Mouse (Mus musculus) regulatory T cell (primary cell): Measurements from ENCODE around the gene Zfp60.

Experiments
- in situ Hi-C: fragments of 300-600 bp; cut with MboI, MseI; formaldehyde crosslinking; loops from one replicate; pipeline ENCODE4 v1.15.1; 2025; ENCODE audit warnings: high pct_unique_total_duplicates

The Zfp60 gene

DNA sequence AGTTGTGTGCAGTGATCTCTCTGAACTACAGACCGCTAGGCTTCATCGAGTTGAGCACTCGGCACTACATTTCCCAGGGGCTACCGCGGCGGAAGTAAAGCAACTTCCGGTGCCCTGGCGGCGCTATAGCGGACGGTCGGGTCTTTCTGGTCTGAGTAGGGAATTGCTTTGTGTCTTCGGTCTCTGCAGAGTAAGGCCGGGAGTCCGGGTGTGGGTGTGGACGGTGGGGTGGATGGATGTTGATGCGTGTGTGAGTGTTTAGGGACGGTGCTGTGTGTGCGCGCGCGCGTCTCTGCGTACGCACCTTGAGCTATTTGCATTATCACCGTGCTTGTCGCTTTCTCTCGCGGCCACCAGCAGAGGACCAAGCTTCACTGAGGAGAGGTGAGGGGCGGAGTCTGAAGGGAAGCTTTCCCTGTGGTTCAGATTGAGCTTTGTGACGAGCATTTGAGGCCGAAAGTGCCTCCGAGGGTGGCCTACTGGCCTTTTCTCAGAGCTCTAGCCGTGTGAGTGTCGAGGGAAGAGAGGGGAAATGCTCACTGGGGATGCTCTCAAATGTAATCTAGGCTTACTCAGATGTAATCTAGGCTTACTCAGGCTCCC lies at the start of gene Zfp60:
Gene Zfp60, plus strand, starts transcription at position 109 of the 603 bp plus-strand sequence.
- in situ Hi-C loops, result loop anchor here (5.0 kb wide), 1 partner anchor 39 kb away; no protein-coding TSS in a partner anchor

- in situ Hi-C loops, result no loop called here
Measured at GRCm38 (mm10) chr7:27683218-27683617, 48.0 kb upstream of the Zfp60 start.

GRCm38 (mm10) chr7:27685220-27685619 lies 46.0 kb upstream of the Zfp60 start:
- in situ Hi-C loops, result no loop called here

DNA sequence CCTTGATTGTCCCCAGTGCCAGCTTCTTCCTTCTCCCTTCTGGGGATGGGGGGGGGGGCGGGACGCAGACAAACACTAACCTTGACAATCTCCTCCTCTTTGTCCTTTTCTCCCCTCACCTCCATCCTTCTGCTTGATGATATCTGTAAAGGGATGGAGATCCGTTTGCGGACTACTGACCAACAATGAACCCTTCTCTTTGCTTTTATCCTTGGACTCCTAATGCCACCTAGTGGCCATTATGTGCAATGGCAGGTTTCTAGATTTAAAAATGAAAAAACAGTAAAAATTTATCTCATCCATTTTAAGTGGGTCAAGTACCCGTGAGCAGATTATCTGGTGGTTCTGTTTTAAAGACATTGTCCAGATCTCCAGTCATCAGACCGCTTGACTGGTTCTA lies 45.5 kb upstream of the Zfp60 start:
- in situ Hi-C loops, result no loop called here

GRCm38 (mm10) chr7:27687043-27687442 lies 44.1 kb upstream of the Zfp60 start:
- in situ Hi-C loops, result no loop called here

DNA sequence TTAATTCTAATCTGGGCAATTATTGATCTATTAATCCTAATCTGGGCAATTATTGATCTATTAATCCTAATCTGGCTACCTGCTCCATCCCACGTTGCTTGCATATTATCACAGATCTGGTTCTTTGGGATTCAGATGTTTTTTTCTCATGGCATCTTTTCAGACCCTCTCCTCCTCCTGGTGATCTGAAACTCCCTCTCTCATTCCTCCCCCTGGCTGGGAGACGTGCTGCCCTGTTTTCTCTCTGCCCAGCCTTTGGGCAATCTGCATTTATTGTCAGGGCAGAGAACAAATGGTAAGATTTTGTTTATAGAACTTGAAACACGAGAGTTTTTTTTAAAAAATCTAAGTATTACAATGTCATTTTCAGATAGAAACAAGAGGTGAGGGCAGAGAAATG lies 43.4 kb upstream of the Zfp60 start:
- in situ Hi-C loops, result no loop called here

DNA sequence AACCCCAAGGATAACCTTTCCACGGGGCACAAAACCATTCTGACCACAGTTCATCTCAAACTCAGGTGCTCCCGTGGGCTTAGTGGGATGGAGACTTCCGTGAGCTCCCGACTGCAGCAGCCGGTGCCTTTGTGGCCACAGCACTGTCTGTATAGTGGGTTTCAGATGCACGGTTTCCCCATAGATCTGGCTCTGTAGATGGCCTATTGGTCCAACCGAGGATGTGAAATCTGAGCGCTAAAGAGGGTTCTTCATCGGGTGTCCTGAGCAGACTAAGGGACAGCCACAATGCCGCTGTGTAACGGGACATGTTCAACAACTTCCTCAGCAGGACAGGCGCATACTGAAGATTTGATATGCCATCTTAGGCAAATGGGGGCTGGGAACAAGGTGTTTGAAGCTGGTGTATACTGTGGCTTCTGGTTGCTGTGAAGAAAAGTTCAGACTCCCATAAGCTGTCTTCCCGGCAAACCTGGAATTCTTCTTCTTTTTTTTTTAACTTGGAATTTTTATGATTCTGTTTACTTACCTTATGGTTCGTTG lies 42.9 kb upstream of the Zfp60 start:
- in situ Hi-C loops, result no loop called here

DNA sequence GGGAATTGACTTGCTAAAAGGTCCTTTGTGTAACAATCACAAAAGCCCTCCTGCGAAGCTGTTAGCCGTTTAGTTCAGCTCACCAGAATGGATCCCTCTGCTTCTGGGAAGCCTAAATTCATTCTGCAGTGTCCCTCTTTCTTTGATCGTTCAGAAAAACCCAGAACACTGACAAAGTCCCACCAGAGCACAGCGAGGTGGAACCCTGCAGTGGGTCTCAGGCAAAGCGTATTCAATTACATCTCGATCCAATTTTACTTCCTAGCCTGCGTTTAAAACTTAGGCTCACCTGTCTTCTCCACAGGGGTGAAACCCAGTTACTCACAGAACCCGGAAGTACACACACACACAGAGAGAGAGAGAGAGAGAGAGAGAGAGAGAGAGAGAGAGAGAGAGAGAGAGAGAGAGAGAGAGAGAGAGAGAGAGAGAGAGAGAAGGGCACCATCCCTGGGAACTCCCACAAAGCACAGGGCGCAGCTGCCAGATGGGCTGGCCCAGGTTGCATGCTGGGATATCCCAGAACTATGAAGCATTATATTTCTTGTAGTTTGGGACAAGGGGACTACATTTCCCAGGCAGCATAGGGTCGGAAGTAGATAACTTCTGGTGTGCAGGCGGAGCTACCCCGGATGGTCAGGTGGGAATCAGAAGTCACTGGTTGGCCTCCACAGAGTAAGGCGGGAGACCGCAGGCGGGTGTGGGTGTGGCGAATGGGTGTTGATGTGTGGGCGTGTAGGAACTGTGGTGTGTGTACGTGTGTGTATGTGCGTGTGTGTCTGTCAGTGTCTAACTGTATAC lies 42.2 kb upstream of the Zfp60 start, which contains the start of gene Zfp607b:
Gene Zfp607b, plus strand, starts transcription at position 526 of the 798 bp plus-strand sequence.
- in situ Hi-C loops, result no loop called here

- in situ Hi-C loops, result loop anchor here (5.0 kb wide), 1 partner anchor 41 kb away; the partner anchor contains the start of gene Zfp60
Measured at GRCm38 (mm10) chr7:27691076-27691475, 40.1 kb upstream of the Zfp60 start.

GRCm38 (mm10) chr7:27696711-27697110 lies 34.5 kb upstream of the Zfp60 start:
- in situ Hi-C loops, result no loop called here

- in situ Hi-C loops, result no loop called here
Measured at GRCm38 (mm10) chr7:27710402-27710801, 20.8 kb upstream of the Zfp60 start.

DNA sequence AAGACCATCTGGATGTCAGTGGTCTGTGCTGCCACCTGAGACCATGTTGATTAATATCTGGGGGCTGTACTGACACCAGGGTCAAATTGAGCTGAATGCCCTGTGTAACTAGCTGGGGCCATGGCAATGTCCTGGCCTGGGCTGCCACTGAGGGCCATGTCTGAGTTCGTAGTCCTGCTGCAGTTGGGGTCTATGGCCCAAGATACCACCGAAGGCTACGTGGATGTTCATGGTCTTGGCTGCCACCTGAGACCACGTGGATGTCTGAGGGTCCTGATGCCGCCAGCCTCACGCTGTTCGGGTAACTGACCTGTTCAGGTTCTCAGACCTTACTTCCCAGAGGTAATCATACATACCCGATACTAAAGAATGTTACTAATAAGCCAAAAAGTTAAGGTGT lies 9.2 kb upstream of the Zfp60 start:
- in situ Hi-C loops, result no loop called here

DNA sequence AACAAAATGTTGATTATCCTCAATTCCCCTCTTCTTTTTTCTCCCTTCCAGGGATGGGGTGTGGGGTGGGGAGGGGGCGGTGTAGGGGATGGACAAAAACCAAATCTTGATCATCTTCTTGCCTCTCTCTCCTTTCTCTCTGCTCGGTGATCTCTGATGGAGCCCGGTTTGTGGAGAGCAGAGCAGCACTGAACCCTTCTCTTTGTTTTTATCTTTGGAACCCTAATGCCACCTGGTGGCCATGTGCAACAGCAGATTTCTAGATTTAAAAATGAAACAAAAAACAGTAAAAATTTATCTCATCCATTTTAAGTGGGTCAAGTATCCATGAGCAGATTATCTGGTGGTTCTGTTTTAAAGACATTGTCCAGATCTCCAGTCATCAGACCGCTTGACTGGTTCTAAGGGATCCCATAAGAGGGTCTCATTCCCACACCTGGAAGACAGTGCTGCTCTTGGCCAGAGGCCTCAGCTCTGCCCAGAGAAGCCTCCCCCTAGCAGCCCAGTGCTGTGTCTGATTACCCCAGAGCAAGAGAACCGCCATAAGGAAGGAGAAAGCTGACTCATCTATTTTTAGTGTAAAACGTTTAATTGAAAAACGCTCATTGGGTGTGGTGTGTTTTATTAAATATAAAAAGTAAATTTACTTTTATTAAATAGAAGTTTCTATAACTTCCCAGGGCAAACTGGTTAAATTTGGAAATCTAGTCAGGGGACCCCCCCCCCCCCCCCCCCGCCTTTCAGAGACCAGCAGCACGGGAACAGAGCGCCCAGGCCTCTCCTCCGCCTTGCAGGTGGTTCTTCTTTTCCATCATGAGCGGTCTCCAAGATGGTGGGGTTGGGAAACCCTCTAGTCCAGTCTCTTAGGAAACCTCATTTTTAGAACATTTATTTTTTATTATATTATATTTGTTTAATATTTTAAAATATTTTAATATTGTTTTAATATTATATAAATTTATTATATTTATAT lies 5.3 kb upstream of the Zfp60 start:
- in situ Hi-C loops, result no loop called here

GRCm38 (mm10) chr7:27727471-27727870 lies 3.7 kb upstream of the Zfp60 start:
- in situ Hi-C loops, result no loop called here

DNA sequence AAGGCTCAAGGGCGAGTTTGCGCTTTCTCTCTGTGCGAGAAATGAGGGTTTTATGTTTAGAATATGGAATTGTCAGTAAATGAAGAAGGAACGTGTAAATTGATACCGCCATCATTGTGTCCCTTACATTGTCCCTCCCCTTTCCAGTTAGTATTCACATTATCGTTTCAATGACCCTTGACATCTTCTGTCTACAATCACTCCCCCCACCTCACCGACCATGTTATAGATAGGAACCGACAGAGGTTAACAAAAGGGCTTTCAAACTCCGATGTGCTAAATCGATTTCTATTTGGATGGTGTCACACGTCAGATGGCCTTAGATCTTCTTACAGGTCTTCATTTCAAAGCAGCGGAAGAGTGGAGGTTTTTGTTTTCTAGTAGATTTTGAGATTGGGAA lies 757 bp downstream of the Zfp60 start:
- in situ Hi-C loops, result loop anchor here (5.0 kb wide), 1 partner anchor 40 kb away; no protein-coding TSS in a partner anchor

DNA sequence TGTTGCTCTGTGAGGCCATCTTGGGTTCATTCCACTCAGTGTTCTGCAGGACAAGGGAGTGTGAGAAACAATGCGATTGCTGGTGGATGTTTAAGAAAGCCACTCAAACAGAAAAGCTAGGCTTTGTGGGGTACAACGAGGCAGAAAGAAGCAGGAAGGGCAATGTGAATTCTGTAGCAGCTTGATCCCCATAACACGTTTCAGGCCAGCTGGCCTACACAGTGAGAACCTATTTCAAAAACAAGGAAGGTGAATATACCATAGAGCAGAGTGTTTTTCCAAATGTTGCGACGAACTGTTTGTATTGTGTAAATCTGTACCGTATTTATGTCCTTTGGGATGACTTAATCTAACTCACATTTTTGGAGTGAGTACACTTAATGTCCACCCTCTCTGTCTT lies 1.3 kb downstream of the Zfp60 start:
- in situ Hi-C loops, result loop anchor here (5.0 kb wide), 1 partner anchor 40 kb away; no protein-coding TSS in a partner anchor

DNA sequence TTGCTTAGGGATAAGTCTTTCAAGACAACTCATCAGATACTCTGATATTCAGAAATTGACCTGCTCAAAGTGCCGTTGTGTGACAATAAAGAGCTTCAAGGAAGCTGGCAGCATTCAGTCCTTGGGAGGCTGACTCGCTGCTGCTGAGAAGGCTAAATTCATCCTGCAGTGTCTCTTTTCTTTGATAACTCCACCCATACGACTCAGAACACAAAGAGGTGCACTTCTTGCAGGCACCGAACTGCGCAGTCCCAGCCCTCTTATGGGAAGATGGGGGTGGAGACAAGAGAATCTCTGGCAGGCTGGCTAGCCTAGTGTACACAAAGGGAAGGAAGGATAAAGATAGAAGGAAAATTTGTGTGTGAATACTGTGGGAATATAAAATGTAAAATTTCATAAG lies 4.3 kb downstream of the Zfp60 start:
- in situ Hi-C loops, result loop anchor here (5.0 kb wide), 1 partner anchor 127 kb away; no protein-coding TSS in a partner anchor

- in situ Hi-C loops, result no loop called here
Measured at GRCm38 (mm10) chr7:27756351-27757047, 25.3 kb downstream of the Zfp60 start.

DNA sequence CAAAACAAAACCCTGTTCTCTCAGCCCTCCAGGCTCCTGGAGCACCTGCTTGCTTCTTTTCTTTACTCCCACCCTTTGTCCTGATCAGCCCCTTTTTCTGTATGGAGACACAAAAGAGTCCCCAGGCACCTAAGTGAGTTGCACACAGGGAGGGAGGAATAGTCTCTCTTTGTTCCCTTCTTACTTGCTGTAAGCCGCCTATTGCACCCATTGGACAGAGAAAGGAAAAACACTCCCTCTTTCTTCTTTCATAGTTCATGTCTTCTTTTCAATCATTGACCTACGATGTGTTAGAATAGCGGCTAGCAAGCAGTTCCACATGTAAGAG lies 25.8 kb downstream of the Zfp60 start:
- in situ Hi-C loops, result no loop called here

DNA sequence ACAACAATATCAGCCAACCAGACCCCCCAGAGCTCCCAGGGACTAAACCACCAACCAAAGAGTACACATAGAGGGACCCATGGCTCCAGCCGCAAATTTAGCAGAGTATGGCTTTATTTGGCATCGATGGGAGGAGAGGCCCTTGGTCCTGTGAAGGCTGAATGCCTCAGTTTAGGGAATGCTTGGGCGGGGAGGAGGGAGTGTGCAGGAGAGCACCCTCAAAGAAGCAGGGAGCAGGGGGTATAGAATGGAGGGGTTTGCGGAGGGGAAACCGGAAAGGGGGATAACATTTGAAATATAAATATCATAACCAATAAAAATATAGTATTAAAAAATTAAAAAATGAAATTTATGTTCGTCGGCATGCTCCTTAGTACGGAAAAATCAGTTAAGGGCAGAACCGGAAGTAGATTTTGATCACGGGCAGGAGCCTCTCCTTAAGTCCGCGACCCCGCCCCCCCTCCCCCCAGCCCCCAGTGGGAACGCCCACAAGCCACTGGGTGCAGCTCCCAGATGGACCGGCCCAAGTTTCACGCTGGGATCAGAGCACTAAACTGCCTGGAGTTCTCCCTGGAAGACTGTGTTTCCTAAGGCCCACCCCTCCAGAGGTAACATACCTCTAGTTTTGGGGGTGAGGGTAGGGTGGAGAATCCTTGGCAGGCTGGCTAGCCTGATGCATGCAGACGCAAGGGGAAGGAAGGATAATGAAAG lies 34.1 kb downstream of the Zfp60 start:
- in situ Hi-C loops, result no loop called here
